Mouse (Mus musculus) mouse trophoblast stem cell (cell line): ENCODE results near the gene Cabp2.
"Not testable (repeated sequence)": the region's sequence is repeated elsewhere in the genome, so short reads cannot be mapped to it uniquely, and the experiment has no call there.

Experiments used
- in situ Hi-C, 2 experiments: fragments of 300-500 bp; cut with MseI, MboI; formaldehyde crosslinking; loops; 2 replicates in 1 of 2; 3 replicates in 1 of 2; pipeline ENCODE4 v1.15.1; 2025

Cabp2 gene

DNA sequence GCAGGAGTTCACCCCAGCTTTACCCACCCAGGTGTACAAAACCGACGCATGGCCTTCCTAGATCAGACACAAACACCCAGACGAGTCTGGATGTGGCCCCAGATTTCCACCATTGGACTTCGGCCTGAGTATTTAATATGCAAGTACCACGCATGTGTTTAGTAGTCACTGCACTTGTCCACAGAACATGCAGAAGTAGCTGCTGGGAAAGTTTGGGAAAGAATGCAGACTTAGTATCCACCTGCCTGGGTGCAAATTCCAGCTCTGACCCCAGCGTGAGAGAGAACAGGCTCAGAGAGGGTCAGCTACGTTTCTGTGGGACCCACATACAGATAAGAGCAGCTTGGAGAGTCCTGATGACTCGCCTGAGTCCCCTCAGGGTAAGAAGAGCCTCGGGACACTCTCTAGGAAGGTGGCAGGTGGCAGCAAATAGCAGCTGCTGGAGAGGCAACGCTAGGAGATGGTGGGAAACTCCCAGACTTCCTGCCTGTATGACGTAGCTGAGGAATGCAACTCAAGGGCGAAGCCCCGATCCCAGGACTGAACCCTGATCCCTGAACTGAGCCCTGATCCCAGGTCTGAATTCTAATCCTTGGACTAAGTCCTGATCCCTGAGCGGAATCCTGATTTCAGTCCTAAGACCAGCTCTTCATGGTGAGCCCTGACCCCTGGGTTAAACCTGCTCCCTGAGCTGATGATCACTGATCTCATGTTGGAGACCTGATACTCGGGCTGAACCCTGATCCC lies 25.3 kb upstream of the Cabp2 start:
- in situ Hi-C loops, result no loop called here

GRCm38 (mm10) chr19:4056727-4057126 lies 24.7 kb upstream of the Cabp2 start:
- in situ Hi-C loops, result no loop called here

DNA sequence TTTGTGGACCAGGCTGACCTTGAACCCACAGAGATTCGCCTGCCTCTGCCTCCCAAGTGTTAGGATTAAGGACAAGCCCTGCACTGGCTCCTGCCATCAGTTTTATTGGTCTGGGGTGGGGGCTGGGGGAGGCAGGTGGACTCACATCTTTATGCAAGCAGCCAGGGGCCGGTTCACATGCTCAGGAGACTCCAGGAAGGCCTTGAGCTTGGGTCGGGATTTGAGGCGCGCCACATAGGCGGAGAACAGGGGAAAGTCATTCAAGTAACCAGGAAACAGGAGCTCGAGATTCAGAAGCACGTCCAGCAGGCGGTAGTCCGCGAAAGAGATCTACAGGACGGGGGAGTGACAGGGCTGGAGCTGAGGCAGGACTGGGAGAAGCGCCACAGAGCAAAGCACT lies 24.0 kb upstream of the Cabp2 start:
- in situ Hi-C loops, result no loop called here

GRCm38 (mm10) chr19:4057962-4058361 lies 23.4 kb upstream of the Cabp2 start:
- in situ Hi-C loops, result no loop called here

DNA sequence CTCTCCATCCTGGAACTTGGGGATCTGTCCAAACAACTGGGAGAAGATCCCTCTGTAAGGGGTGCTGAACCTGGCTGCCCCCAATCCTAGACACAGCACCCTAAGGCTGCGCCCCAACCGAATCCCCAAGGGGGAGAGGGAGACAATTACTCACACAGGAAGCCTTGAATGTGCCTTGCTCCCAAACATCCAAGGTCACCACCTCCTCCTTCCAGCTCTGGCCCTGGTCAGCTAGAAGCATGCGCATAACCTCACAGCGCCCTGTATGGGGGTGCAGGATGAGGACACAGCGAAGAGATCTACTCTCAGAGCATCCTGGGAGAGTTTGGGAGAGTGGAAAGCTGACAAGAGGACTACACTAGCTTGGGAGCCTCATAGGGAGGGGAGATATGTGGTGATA lies 22.8 kb upstream of the Cabp2 start:
- in situ Hi-C loops, result no loop called here

DNA sequence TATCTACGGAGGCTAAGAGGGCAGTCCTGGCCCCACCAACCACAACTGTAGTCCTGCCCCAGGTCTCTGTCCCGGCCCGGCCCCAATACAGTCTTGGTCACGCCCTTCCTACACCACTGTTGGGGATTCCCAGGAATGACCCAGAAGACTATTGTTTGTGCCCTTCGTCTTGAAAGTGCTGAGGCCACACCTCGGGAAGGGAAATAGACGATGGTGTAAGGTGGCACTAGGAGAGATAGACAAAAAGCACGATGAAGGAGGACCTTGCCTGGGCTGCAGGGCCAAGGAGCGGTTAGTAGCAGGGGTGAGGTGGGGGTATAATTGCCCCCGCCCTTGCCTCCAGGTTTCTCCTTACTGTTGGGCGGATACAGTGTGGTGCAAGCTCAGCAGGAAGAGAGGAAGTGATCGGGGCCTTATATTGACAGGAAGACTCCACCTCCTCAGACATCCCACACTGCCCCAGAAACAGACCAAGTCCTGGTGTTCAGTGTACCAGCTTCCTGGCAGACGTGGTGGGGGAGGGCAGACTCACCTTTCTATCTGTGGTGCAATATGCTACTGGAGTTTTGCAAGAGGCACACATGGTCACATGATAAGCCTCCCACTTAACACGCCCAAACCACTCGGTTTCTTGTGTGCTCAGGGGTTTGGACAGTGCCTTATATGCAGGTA lies 22.2 kb upstream of the Cabp2 start, which contains the start of gene Gstp3:
TSS of gene Gstp3 (minus strand) at position 501 of the 672 bp plus-strand sequence.
- in situ Hi-C loops, result no loop called here

DNA sequence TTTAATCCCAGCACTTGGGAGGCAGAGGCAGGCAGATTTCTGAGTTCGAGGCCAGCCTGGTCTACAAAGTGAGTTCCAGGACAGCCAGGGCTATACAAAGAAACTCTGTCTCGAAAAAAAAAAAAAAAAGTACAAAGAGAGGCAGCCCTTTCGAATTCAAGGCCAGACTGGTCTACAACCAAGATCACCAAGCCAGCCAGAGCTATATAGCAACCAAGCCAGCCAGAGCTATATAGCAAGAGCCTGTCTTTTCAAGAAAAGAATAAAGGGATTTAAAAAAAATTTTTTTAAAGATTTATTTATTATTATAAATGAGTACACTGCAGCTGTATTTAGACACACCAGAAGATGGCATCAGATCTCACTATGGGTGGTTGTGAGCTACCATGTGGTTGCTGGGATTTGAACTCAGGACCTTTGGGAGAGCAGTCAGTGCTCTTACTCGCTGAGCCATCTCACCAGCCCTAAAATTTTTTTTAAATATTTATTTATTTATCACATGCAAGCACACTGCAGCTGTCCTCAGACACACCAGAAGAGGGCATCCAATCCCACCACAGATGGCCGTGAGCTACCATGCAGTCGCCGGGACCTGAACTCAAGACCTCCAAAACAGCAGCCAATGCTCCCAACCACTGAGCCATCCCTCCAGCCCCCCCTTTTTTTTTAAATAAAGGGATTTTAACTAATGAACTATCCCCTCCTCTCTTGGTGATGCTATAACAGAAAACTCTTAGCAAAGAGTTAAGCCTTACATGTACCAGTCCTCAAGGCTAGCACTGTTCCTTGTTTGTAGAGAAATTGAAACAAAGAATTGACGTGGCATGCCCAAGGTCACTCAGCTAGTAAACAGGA lies 21.1 kb upstream of the Cabp2 start:
- in situ Hi-C loops, result not testable (repeated sequence)

DNA sequence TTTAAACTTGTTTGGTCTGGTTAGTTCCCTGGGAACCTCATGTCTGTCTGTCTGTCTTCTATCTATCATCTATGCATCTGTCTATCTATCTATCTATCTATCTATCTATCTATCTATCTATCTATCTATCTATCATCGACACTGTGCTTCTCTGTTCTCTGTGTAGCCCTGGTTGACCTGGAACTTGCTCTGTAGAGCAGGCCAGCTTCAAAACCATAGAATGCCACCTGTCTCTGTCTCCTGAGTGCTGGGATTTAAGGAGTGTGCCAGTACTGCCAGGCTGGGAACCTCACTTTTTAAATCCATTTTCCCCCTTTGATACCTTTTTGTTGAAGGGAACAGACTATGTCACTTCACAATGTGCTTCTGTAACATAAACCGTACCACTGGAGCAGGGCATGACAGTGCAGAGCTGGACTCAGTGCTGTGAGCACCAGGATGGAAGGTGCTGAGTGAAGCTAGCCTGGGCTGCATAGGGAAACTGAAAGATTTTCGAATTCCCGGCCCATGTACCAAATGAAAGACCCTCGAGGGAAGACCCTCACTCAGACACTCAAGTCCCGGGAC lies 20.4 kb upstream of the Cabp2 start:
- in situ Hi-C loops, result no loop called here

DNA sequence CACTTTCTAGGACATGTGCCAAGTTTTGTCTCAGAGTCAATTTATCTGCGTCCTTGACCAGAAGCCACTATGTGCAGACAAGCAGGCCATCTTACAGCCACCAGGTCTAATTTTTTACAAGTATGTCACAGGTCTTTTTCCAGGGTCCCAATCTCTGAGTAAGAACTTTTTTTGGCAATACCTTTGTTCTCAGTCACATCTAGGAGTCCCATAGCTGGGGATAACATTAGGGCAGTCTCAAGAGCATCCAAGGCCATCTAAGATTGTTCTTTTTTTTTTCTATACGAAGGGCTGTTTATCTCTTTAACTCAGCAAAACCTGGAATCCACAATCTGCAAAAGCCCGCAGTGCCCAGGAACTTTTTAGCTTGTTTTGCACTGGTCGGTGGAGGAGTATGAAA lies 18.0 kb upstream of the Cabp2 start:
- in situ Hi-C loops, result not testable (repeated sequence)

DNA sequence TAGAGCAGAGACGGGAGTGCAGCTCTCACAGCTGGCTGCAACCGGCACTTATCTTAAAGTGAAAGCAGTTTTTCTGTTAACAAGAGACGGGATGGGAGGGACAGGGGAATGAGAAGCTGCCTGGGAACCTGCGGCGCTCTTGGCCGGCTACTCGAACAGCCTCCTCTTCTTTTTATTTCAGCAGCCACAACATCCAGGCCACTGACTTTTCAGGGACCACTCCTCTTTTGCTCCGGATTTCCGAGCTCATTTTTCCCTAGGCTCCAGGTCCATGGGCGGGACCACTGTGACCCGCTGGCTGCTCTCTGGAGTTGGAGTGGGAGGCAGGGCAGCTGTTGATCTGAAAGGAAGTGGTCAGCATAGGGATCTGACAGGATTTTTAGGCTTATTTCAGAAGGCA lies 16.9 kb upstream of the Cabp2 start:
- in situ Hi-C loops, result not testable (repeated sequence)

- in situ Hi-C loops, result no loop called here
These were observed 15.1 kb upstream of the Cabp2 start for GRCm38 (mm10) chr19:4066280-4066679.

DNA sequence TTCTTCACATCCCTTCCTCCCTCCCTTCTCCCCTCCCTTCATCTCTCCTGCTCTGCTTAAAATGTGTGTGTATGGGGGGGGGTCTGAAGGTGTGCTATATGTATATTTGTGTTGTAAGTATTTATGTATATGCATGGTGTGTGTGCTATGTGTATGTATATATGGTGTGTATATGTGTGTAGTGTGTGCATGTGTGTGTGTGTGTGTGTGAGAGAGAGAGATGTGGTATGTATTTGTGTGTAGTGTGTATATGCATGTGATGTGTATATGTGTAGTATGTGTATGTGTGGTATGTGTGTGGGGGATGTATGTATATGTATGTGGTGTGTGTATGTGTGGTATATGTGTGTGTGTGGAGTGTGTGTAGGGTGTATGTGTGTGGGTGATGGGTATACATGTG lies 14.5 kb upstream of the Cabp2 start:
- in situ Hi-C loops, result no loop called here

GRCm38 (mm10) chr19:4068242-4068641 lies 13.1 kb upstream of the Cabp2 start:
- in situ Hi-C loops, result not testable (repeated sequence)

DNA sequence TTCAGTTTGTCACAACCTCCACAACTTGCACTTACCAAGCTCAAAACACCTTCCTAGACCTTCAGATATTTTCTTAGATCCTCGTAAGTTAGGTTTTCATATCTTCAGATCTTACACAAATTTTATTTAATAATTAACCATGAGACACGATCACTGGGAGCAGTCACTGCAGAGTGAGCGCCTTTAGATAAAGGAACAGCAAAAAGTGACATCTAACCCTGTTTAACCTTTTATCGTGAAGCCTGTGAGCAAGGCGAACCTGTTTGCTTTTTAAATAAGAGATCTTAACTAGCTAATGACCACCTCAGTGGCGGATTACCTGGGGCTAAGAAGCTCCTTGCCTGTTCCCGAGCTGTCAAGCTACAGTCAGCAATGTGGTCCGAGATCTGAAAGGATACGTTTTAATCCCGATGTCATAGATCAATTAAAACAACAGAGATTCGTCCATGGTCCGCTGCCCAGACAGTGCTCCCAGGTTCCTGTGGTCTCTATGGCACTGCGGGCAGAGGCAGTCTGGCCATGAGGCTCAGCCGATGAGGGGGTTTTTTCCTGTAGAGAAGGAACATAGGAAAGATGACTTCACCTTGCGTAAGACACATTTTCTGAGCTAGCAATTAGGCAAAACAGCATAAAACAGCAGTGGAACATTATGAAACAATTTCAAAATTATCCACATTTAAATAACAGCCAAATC lies 12.5 kb upstream of the Cabp2 start:
- in situ Hi-C loops, result no loop called here

- in situ Hi-C loops, result no loop called here
These were observed 11.1 kb upstream of the Cabp2 start for GRCm38 (mm10) chr19:4070311-4070710.

GRCm38 (mm10) chr19:4070756-4071155 lies 10.6 kb upstream of the Cabp2 start:
- in situ Hi-C loops, result no loop called here

GRCm38 (mm10) chr19:4071406-4071805 lies 10.0 kb upstream of the Cabp2 start:
- in situ Hi-C loops, result no loop called here

GRCm38 (mm10) chr19:4072706-4073424 lies 8.5 kb upstream of the Cabp2 start:
- in situ Hi-C loops, result no loop called here

DNA sequence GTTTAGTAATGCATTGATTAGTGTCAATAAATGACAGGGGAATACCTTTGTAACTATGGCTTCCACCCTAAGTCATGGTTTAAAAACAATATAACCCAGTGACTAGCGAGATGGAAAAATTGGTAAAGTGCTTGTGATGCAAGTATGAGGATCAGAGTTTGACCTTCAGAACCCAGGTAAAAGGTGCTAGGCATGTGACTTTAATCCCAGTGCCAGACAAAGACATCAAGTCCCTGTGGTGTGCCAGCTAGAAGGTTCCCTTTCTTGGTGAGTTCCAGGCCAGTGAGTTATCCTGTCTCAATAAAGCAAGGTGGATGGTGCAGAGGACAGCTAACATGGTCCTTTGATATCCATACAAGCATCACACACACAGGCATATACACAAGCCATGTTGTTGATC lies 5.8 kb upstream of the Cabp2 start:
- in situ Hi-C loops, result no loop called here

DNA sequence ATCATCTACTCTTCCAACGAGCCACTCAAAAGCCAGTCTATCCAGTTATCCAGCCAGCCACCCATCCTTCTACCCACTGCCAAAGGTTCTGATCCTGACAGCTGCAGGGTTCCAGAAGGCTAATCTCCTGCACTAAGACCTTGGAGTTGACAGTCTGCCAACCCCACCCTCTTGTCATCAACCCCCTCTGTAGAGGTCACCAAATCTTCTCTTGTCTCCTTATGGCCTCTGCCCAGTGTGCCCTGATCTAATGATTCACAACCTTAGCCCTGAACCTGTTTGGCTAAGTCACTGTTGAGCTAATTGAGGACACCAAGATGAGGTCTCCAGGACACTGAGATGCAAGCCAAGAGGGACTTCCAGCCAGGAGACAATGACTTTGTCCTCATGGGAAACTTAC lies 1.8 kb upstream of the Cabp2 start:
- in situ Hi-C loops, result no loop called here

DNA sequence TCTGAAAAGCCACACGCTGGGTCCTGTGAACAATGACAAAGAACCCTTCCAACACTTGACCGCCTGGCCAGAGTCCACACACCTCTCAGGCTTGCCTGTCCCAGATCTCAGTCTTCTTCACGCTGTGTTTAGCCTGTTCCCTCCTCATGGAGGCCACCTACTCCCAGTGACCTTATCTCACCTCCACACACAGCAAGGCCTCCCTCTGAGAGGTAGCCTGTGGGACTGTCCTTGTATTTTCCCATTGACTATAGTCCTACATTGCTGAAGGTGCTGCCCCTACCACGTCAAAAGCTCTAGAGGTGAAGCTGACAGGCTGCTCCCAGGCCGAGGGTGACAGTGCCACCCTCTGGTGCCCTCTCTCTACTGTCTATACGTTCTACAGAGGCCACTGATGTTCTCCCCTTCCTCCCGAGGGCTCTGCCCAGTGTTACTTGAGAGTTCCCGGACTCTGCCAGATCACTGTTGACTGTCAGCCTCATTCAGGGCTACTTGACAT lies 818 bp upstream of the Cabp2 start:
- in situ Hi-C loops, result no loop called here
